Mouse (Mus musculus) liver, embryonic 14.5 days (tissue): Measurements from ENCODE around the gene Rtn4.

Experiments
- CTCF ChIP-seq: IDR thresholded peaks from 2 replicates; pipeline ENCODE4 v1.5.1; 2016; ENCODE audit warnings: antibody characterized with exemption, low read depth, control low read depth
- EP300 ChIP-seq: IDR thresholded peaks from 2 replicates; pipeline ENCODE4 v1.6.1; 2016; ENCODE audit warnings: antibody characterized with exemption, low read depth

DNA sequence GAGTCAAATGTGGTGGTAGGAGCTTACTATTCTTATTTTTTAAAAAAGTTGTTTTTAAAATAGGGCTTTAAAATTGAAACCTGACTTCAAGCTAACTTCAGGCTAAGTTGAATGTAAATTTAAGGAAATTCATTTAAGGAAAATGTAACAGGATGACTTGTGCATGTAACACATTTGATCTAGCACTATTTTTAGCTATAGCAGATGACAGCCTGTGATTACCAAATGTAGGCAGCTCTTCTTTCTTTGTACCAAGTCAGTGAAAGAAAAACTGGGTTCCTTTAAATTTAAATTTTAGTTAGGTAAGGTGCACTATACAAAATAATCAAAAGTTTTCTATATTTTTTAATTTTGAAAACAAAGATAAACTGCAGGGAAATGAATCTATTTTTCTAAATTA, 32.4 kb downstream of the Rtn4 start:
- TF ChIP-seq CTCF (no peak), EP300 (no peak)
